Mouse (Mus musculus): ENCODE data around the gene Bcat2. TPM values are rescaled to one million over a fixed set of nuclear protein-coding genes. Genes with fewer than 3 reads are reported as not detected.
"Not testable (repeated sequence)": the region's sequence is repeated elsewhere in the genome, so short reads cannot be mapped to it uniquely, and the experiment has no call there.

Gene Bcat2
- polyA plus RNA-seq, 1 experiment from 2014 or later = 24.7 TPM

GRCm38 (mm10) chr7:45526474-45527120 is 43.4 kb upstream of the Bcat2 start:
- Histone ChIP-seq H3K9me3 (ENCODE audit: control insufficient read depth, low read length) (no peaks in the 10 kb centered on the region), H3K4me1 (ENCODE audit: control insufficient read depth, insufficient read depth, low read length) (peaks cover 8% of the 10 kb centered on the region), H3K4me3 (ENCODE audit: low read depth, low read length) (peak overlapping the region; percentile 73), H3K36me3 (ENCODE audit: control insufficient read depth, insufficient read depth, low read length) (no peaks in the 10 kb centered on the region), H3K9ac (ENCODE audit: low read length) (peak overlapping the region; percentile 79), H3K27ac (ENCODE audit: low read depth, low read length) (no peak overlapping the region), H3K4me2 (peak overlapping the region; percentile 95), H3K27me3 (ENCODE audit: control insufficient read depth, insufficient read depth, low read length) (no peaks in the 10 kb centered on the region)
- 25% methylated on average over 7 of the region's 7 CpGs for WGBS
- ATAC-seq (ENCODE audit: low FRiP score) (no peak; the same call in 1 of the 2 replicates), DNase-seq (ENCODE audit: low spot score, missing footprints) (no peak)

DNA sequence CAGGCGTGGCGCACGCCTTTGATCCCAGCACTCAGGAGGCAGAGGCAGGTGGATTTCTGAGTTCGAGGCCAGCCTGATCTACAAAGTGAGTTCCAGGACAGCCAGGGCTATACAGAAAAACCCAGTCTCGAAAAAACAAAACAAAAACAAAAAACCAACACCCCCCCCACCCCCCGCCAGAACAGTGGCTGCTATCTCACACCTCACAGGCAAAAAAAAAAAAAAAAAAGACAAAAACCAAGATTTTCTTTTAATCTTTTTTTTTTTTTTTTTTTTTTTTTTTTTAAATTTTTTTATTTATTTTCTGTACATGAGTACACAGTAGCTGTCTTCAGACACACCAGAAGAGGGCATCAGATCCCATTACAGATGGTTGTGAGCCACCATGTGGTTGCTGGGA is 42.8 kb upstream of the Bcat2 start:
- H3K4me2 ChIP-seq; H3K36me3 ChIP-seq (ENCODE audit: control insufficient read depth, insufficient read depth, low read length); H3K9me3 ChIP-seq (ENCODE audit: control insufficient read depth, low read length); H3K27ac ChIP-seq (ENCODE audit: low read depth, low read length); H3K9ac ChIP-seq (ENCODE audit: low read length); H3K4me1 ChIP-seq (ENCODE audit: control insufficient read depth, insufficient read depth, low read length); DNase-seq (ENCODE audit: low spot score, missing footprints); H3K4me3 ChIP-seq (ENCODE audit: low read depth, low read length); ATAC-seq (ENCODE audit: low FRiP score); H3K27me3 ChIP-seq (ENCODE audit: control insufficient read depth, insufficient read depth, low read length): not testable (repeated sequence)
- WGBS = 91% methylated on average over 6 of the region's 6 CpGs

GRCm38 (mm10) chr7:45529461-45529860 is 40.5 kb upstream of the Bcat2 start:
- DNase-seq (ENCODE audit: low spot score, missing footprints) (no peak), ATAC-seq (ENCODE audit: low FRiP score) (no peak)
- no peaks in the 10 kb centered on the region for H3K9me3 ChIP-seq (ENCODE audit: control insufficient read depth, low read length)
- 15% methylated on average over 6 of the region's 6 CpGs for WGBS
- no peak overlapping the region for H3K27ac ChIP-seq (ENCODE audit: low read depth, low read length)
- H3K4me1 ChIP-seq (ENCODE audit: control insufficient read depth, insufficient read depth, low read length) = peaks cover 8% of the 10 kb centered on the region
- no peak overlapping the region for H3K4me3 ChIP-seq (ENCODE audit: low read depth, low read length)
- no peaks in the 10 kb centered on the region for H3K36me3 ChIP-seq (ENCODE audit: control insufficient read depth, insufficient read depth, low read length)
- no peaks in the 10 kb centered on the region for H3K27me3 ChIP-seq (ENCODE audit: control insufficient read depth, insufficient read depth, low read length)
- no peak overlapping the region for H3K4me2 ChIP-seq
- no peak overlapping the region for H3K9ac ChIP-seq (ENCODE audit: low read length)

- Histone ChIP-seq H3K27me3 (ENCODE audit: control insufficient read depth, insufficient read depth, low read length) (no peaks in the 10 kb centered on the region), H3K4me3 (ENCODE audit: low read depth, low read length) (no peak overlapping the region), H3K4me2 (no peak overlapping the region), H3K27ac (ENCODE audit: low read depth, low read length) (no peak overlapping the region; the same call in 1 of the 2 replicates), H3K9me3 (ENCODE audit: control insufficient read depth, low read length) (no peaks in the 10 kb centered on the region), H3K36me3 (ENCODE audit: control insufficient read depth, insufficient read depth, low read length) (no peaks in the 10 kb centered on the region), H3K4me1 (ENCODE audit: control insufficient read depth, insufficient read depth, low read length) (no peaks in the 10 kb centered on the region), H3K9ac (ENCODE audit: low read length) (no peak overlapping the region)
- 74% methylated on average over 2 of the region's 2 CpGs for WGBS
- ATAC-seq (ENCODE audit: low FRiP score) = no peak
- DNase-seq (ENCODE audit: low spot score, missing footprints) = no peak
These were observed 39.3 kb upstream of the Bcat2 start for GRCm38 (mm10) chr7:45530643-45531042.

DNA sequence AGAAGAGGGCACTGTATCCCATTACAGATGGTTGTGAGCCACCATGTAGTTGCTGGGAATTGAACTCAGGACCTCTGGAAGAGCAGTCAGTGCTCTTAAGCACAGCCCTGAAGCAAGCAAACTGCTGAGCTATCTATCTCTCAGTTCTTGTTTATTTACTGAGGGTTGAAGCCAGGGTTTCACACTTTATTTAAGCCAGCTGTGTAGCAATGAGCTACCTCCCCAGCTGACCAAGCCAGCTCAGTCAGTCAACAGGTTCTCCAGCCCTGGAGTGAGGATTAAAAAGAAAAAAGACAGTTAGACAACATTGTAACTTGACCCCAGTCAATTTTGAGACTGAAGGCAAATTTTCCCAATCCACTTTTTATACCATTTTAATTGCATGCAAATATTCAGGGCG is 34.3 kb upstream of the Bcat2 start:
- 82% methylated on average over 1 of the region's 1 CpGs for WGBS
- no peak overlapping the region for H3K9ac ChIP-seq (ENCODE audit: low read length)
- no peaks in the 10 kb centered on the region for H3K9me3 ChIP-seq (ENCODE audit: control insufficient read depth, low read length)

GRCm38 (mm10) chr7:45537602-45538001 is 32.4 kb upstream of the Bcat2 start:
- peaks cover 4% of the 10 kb centered on the region for H3K4me1 ChIP-seq (ENCODE audit: control insufficient read depth, insufficient read depth, low read length)
- peak overlapping the region; percentile 71 for H3K4me2 ChIP-seq
- DNase-seq (ENCODE audit: low spot score, missing footprints) (no peak), ATAC-seq (ENCODE audit: low FRiP score) (peak; percentile 1; the same call in 1 of the 2 replicates)
- H3K9ac ChIP-seq (ENCODE audit: low read length) = peak overlapping the region; percentile 68; the same call in 1 of the 2 replicates
- H3K4me3 ChIP-seq (ENCODE audit: low read depth, low read length) = peak overlapping the region; percentile 50
- H3K36me3 ChIP-seq (ENCODE audit: control insufficient read depth, insufficient read depth, low read length) = no peaks in the 10 kb centered on the region
- H3K27me3 ChIP-seq (ENCODE audit: control insufficient read depth, insufficient read depth, low read length) = no peaks in the 10 kb centered on the region
- WGBS = 79% methylated on average over 10 of the region's 10 CpGs
- H3K27ac ChIP-seq (ENCODE audit: low read depth, low read length) = no peak overlapping the region
- H3K9me3 ChIP-seq (ENCODE audit: control insufficient read depth, low read length) = no peaks in the 10 kb centered on the region

More for the DNA sequence above, 34.3 kb upstream of the Bcat2 start:
- no peak overlapping the region for H3K27ac ChIP-seq (ENCODE audit: low read depth, low read length)
- H3K4me2 ChIP-seq = no peak overlapping the region
- no peak for DNase-seq (ENCODE audit: low spot score, missing footprints)
- no peak overlapping the region for H3K4me3 ChIP-seq (ENCODE audit: low read depth, low read length)
- ATAC-seq (ENCODE audit: low FRiP score) = no peak
- no peaks in the 10 kb centered on the region for H3K36me3 ChIP-seq (ENCODE audit: control insufficient read depth, insufficient read depth, low read length)
- no peaks in the 10 kb centered on the region for H3K27me3 ChIP-seq (ENCODE audit: control insufficient read depth, insufficient read depth, low read length)
- H3K4me1 ChIP-seq (ENCODE audit: control insufficient read depth, insufficient read depth, low read length) = peaks cover 4% of the 10 kb centered on the region

DNA sequence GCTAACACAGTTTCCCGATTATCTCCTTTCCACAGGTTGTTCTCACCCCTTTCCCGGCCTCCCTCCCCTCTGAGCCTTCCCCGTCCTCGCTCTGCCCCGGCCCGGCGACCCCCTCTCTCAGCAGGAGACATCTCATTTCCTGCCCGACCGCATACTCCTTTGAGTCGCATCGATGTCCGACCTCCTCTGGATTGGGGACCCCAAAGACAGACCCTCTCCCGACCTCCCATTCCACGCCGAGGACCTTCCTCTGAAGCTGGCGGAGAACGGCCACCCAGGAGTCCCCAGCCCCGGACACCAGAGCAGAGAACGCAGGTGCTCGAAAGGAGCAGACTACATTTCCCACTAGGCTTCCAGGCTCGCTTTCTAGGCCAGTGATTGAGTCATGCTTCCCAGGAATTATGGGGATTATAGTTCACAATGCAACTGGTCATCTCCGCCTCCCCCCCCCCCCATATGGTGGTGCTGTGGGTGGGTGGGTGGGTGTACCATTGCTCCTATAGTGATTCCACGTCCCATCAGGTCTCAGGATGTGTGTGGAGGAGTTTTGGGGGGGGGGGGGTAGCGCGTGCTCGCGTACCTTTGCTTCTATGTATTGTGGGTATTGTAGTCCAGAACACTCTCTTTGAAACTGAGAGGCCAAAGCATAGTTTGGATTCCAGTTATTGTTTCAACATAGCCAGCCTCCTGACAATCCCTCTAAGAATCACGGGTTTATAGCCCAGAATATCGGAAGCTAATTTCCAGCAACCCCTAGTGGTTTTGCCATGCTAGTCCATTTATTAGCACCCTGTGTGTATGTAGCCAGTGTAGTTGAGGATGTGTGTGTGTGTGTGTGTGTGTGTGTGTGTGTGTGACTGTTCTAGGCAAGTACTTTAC is 31.6 kb upstream of the Bcat2 start:
- H3K9me3 ChIP-seq (ENCODE audit: control insufficient read depth, low read length) = no peaks in the 10 kb centered on the region
- WGBS = 3% methylated on average over 28 of the region's 29 CpGs
- H3K27me3 ChIP-seq (ENCODE audit: control insufficient read depth, insufficient read depth, low read length) = no peaks in the 10 kb centered on the region
- ATAC-seq (ENCODE audit: low FRiP score) (peak; percentile 87), DNase-seq (ENCODE audit: low spot score, missing footprints) (peak; percentile 92)
- no peaks in the 10 kb centered on the region for H3K36me3 ChIP-seq (ENCODE audit: control insufficient read depth, insufficient read depth, low read length)
- H3K4me3 ChIP-seq (ENCODE audit: low read depth, low read length) = peak overlapping the region; percentile 50
- H3K27ac ChIP-seq (ENCODE audit: low read depth, low read length) = no peak overlapping the region
- H3K4me2 ChIP-seq = peak overlapping the region; percentile 71
- H3K4me1 ChIP-seq (ENCODE audit: control insufficient read depth, insufficient read depth, low read length) = peaks cover 4% of the 10 kb centered on the region
- peak overlapping the region; percentile 68 for H3K9ac ChIP-seq (ENCODE audit: low read length)

- Histone ChIP-seq H3K4me3 (ENCODE audit: low read depth, low read length) (no peak overlapping the region), H3K4me2 (no peak overlapping the region), H3K4me1 (ENCODE audit: control insufficient read depth, insufficient read depth, low read length) (peaks cover 4% of the 10 kb centered on the region), H3K27me3 (ENCODE audit: control insufficient read depth, insufficient read depth, low read length) (no peaks in the 10 kb centered on the region), H3K9ac (ENCODE audit: low read length) (no peak overlapping the region), H3K27ac (ENCODE audit: low read depth, low read length) (no peak overlapping the region), H3K36me3 (ENCODE audit: control insufficient read depth, insufficient read depth, low read length) (no peaks in the 10 kb centered on the region), H3K9me3 (ENCODE audit: control insufficient read depth, low read length) (no peaks in the 10 kb centered on the region)
- WGBS = 88% methylated on average over 3 of the region's 3 CpGs
- no peak for DNase-seq (ENCODE audit: low spot score, missing footprints)
- ATAC-seq (ENCODE audit: low FRiP score) = peak; percentile 27; the same call in 1 of the 2 replicates
These were observed 30.9 kb upstream of the Bcat2 start for GRCm38 (mm10) chr7:45539095-45539494.

- Histone ChIP-seq H3K27me3 (ENCODE audit: control insufficient read depth, insufficient read depth, low read length) (no peaks in the 10 kb centered on the region), H3K4me1 (ENCODE audit: control insufficient read depth, insufficient read depth, low read length) (peaks cover 4% of the 10 kb centered on the region), H3K9ac (ENCODE audit: low read length) (no peak overlapping the region), H3K36me3 (ENCODE audit: control insufficient read depth, insufficient read depth, low read length) (no peaks in the 10 kb centered on the region), H3K9me3 (ENCODE audit: control insufficient read depth, low read length) (no peaks in the 10 kb centered on the region), H3K4me3 (ENCODE audit: low read depth, low read length) (no peak overlapping the region), H3K27ac (ENCODE audit: low read depth, low read length) (no peak overlapping the region), H3K4me2 (no peak overlapping the region)
- no peak for DNase-seq (ENCODE audit: low spot score, missing footprints)
- ATAC-seq (ENCODE audit: low FRiP score) = no peak
- 76% methylated on average over 2 of the region's 2 CpGs for WGBS
These were observed 29.7 kb upstream of the Bcat2 start for GRCm38 (mm10) chr7:45540213-45540612.
